Mouse (Mus musculus): ENCODE results near the gene Esrrg.

DNA sequence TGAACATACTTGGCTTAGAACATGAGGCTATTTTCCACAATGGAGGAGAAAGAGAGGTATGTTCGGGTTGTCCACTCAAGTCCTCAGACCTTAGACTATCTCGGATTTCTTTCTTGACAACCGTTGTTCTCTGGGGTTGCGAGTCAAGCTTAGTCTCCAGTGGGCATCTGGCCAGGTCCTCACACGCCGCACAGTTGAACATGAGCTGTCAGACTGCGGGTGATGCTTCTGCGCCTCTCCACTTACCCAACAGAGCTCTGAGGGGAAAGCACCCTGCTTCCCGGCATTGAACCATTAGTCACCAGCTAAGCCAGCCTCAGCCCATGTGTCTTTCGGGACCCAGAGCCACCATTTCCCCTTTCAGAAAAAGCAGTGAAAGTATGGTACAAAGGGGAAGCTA is 633.2 kb downstream of the Esrrg start:
- no peak for TF ChIP-seq CTCF (conservative IDR thresholded peaks at IDR 0.05 in 1 of 2, IDR thresholded peaks at IDR 0.05 in 1 of 2; ENCODE audit: low read depth in 2 of 2, low read length in 2 of 2)
- no peak for TF ChIP-seq POLR2A (IDR thresholded peaks at IDR 0.05; ENCODE audit: low read depth, low read length)
- TF ChIP-seq E2F4 (IDR thresholded peaks at IDR 0.05; ENCODE audit: insufficient replicate concordance, low read depth, low read length) = no peak
- no peak for TF ChIP-seq EP300 (IDR thresholded peaks at IDR 0.05; ENCODE audit: low read length)
